Mouse (Mus musculus) midbrain, embryonic 15.5 days (tissue): Measurements from ENCODE around the gene Atp6v1e1. TPM values are rescaled to one million over a fixed set of nuclear protein-coding genes. Genes with fewer than 3 reads are reported as not detected.

ENCODE experiments used
- ATAC-seq: fragments of 200-750 bp; cut with Nextera tagmentation; replicated peaks from 2 replicates; pipeline ENCODE4 v1.8.0; 2017; ENCODE audit warnings: moderate TSS enrichment
- H3K27ac ChIP-seq: fragments of 300-500 bp; sonication (generic); 2 replicates; pipeline ENCODE4 v1.5.1; 2015; ENCODE audit warnings: mild to moderate bottlenecking, inconsistent platforms
- H3K27me3 ChIP-seq: fragments of 300-500 bp; sonication (generic); replicated peaks from 2 replicates; pipeline ENCODE4 v1.6.1; 2015; ENCODE audit warnings: inconsistent platforms
- H3K36me3 ChIP-seq: fragments of 300-500 bp; sonication (generic); replicated peaks from 2 replicates; pipeline ENCODE4 v1.6.1; 2015; ENCODE audit warnings: inconsistent platforms
- H3K4me1 ChIP-seq: fragments of 300-500 bp; sonication (generic); 2 replicates; pipeline ENCODE4 v1.6.1; 2015; ENCODE audit warnings: inconsistent platforms
- H3K4me2 ChIP-seq: fragments of 300-500 bp; sonication (generic); 2 replicates; pipeline ENCODE4 v1.6.1; 2015; ENCODE audit warnings: inconsistent platforms, mild to moderate bottlenecking, moderate library complexity
- H3K4me3 ChIP-seq: fragments of 300-500 bp; sonication (generic); 2 replicates; pipeline ENCODE4 v1.5.1; 2015; ENCODE audit warnings: mild to moderate bottlenecking, inconsistent platforms
- H3K9ac ChIP-seq: fragments of 300-500 bp; sonication (generic); 2 replicates; pipeline ENCODE4 v1.6.1; 2015; ENCODE audit warnings: mild to moderate bottlenecking, inconsistent platforms
- H3K9me3 ChIP-seq: fragments of 300-500 bp; sonication (generic); 2 replicates; pipeline ENCODE4 v1.6.1; 2016; ENCODE audit warnings: inconsistent platforms
- WGBS: fragments of 180-500 bp; shearing (Covaris S2); methylation state at CpG from one replicate; pipeline ENCODE4 v1.1.7; 2015; ENCODE audit warnings: mixed read lengths; 5-methylcytosine and 5-hydroxymethylcytosine counted together
- polyA plus RNA-seq: library from polyadenylated mRNA; unstranded; fragments of >200 nt; fragmentation: Nextera tagmentation; extraction: Ambion mirVana; gene quantifications from 2 replicates; pipeline ENCODE4 v1.2.1, GENCODE M21; 2015

Gene Atp6v1e1
- polyA plus RNA-seq, 1 experiment from 2014 or later: 264 TPM

GRCm38 (mm10) chr6:120806999-120807737 is 15.4 kb downstream of the Atp6v1e1 start:
- H3K27ac ChIP-seq: no peak overlapping the region
- H3K4me1 ChIP-seq: no peaks in the 10 kb centered on the region
- H3K4me3 ChIP-seq: no peak overlapping the region
- peaks cover 67% of the 10 kb centered on the region for H3K36me3 ChIP-seq
- ATAC-seq: no peak
- H3K9ac ChIP-seq: no peak overlapping the region
- no peaks in the 10 kb centered on the region for H3K9me3 ChIP-seq
- WGBS: 89% methylated on average over 5 of the region's 5 CpGs
- no peaks in the 10 kb centered on the region for H3K27me3 ChIP-seq
- H3K4me2 ChIP-seq: no peak overlapping the region

GRCm38 (mm10) chr6:120799581-120800041 is 23.0 kb downstream of the Atp6v1e1 start:
- H3K9me3 ChIP-seq: no peaks in the 10 kb centered on the region
- no peak overlapping the region for H3K4me2 ChIP-seq
- no peak overlapping the region for H3K27ac ChIP-seq
- peaks cover 57% of the 10 kb centered on the region for H3K36me3 ChIP-seq
- no peak for ATAC-seq
- no peaks in the 10 kb centered on the region for H3K4me1 ChIP-seq
- no peak overlapping the region for H3K4me3 ChIP-seq
- WGBS: 92% methylated on average over 4 of the region's 4 CpGs
- no peak overlapping the region for H3K9ac ChIP-seq
- H3K27me3 ChIP-seq: no peaks in the 10 kb centered on the region

GRCm38 (mm10) chr6:120798905-120799304 is 23.7 kb downstream of the Atp6v1e1 start:
- Histone ChIP-seq H3K36me3 (peaks cover 58% of the 10 kb centered on the region), H3K9me3 (no peaks in the 10 kb centered on the region), H3K27me3 (no peaks in the 10 kb centered on the region), H3K27ac (no peak overlapping the region), H3K4me3 (no peak overlapping the region), H3K9ac (no peak overlapping the region), H3K4me2 (no peak overlapping the region), H3K4me1 (no peaks in the 10 kb centered on the region)
- WGBS: 93% methylated on average over 4 of the region's 4 CpGs
- ATAC-seq: no peak

DNA sequence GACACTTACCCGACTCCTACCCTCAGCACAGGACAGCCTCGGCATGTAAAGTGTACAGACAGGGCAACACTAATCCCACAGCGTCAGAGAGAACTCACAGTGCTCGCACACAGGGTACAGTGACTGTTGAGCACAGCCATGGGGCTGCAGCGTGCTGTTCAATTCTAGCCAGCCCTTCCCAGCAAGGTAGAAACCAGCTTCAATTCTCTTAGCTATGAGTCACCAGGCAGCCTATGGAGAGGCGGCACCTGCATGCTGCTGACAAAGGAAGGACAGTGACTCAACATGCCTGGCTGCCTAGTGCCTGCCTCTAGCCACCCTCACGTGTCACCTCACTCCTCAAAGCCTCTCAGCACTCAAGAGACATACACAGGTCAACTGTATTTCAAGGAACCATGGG is 24.6 kb downstream of the Atp6v1e1 start:
- H3K36me3 ChIP-seq: peaks cover 58% of the 10 kb centered on the region

GRCm38 (mm10) chr6:120796111-120796510 is 26.5 kb downstream of the Atp6v1e1 start:
- H3K4me2 ChIP-seq: no peak overlapping the region
- H3K27me3 ChIP-seq: no peaks in the 10 kb centered on the region
- no peaks in the 10 kb centered on the region for H3K4me1 ChIP-seq
- 71% methylated on average over 2 of the region's 2 CpGs for WGBS
- no peak overlapping the region for H3K4me3 ChIP-seq
- H3K36me3 ChIP-seq: peaks cover 47% of the 10 kb centered on the region; the same call in 1 of the 2 replicates
- no peak overlapping the region for H3K27ac ChIP-seq
- ATAC-seq: no peak
- no peaks in the 10 kb centered on the region for H3K9me3 ChIP-seq
- H3K9ac ChIP-seq: no peak overlapping the region

More for the DNA sequence above, 24.6 kb downstream of the Atp6v1e1 start:
- no peak overlapping the region for H3K4me3 ChIP-seq
- no peak overlapping the region for H3K27ac ChIP-seq
- no peak for ATAC-seq
- H3K4me2 ChIP-seq: no peak overlapping the region
- 95% methylated on average over 7 of the region's 7 CpGs for WGBS
- H3K9me3 ChIP-seq: no peaks in the 10 kb centered on the region
- no peaks in the 10 kb centered on the region for H3K27me3 ChIP-seq
- H3K9ac ChIP-seq: no peak overlapping the region
- H3K4me1 ChIP-seq: no peaks in the 10 kb centered on the region

GRCm38 (mm10) chr6:120795422-120796086 is 27.0 kb downstream of the Atp6v1e1 start:
- Histone ChIP-seq H3K9me3 (no peaks in the 10 kb centered on the region), H3K4me1 (no peaks in the 10 kb centered on the region), H3K36me3 (peaks cover 47% of the 10 kb centered on the region; the same call in 1 of the 2 replicates), H3K4me3 (no peak overlapping the region), H3K27me3 (no peaks in the 10 kb centered on the region), H3K9ac (no peak overlapping the region), H3K4me2 (no peak overlapping the region), H3K27ac (no peak overlapping the region)
- 85% methylated on average over 5 of the region's 5 CpGs for WGBS
- ATAC-seq: no peak

GRCm38 (mm10) chr6:120792947-120793346 is 29.6 kb downstream of the Atp6v1e1 start:
- Histone ChIP-seq H3K36me3 (peaks cover 44% of the 10 kb centered on the region; the same call in 1 of the 2 replicates), H3K4me3 (no peak overlapping the region), H3K9ac (no peak overlapping the region), H3K27me3 (no peaks in the 10 kb centered on the region), H3K4me1 (no peaks in the 10 kb centered on the region), H3K27ac (no peak overlapping the region), H3K9me3 (no peaks in the 10 kb centered on the region), H3K4me2 (no peak overlapping the region)
- 83% methylated on average over 8 of the region's 8 CpGs for WGBS
- no peak for ATAC-seq

DNA sequence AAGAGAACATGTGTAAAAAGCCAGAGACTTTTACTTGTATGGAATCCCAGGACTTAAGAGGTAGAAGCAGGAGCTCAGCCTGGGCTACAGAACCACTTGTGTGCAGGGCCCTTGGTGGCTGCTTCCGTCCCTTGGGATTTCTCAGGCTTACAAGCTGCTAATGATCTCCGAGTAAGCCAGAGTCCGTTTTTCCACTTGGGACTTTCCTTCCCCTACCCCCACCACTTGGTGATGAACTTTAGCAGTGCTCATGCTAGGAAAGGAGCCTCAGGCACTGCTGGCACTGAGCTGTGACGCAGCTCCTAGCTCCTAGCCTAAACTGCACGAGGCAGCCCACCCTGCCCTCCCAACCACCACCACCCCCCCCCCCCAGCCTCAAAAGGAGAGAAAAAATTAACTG is 31.9 kb downstream of the Atp6v1e1 start:
- Histone ChIP-seq H3K4me1 (no peaks in the 10 kb centered on the region), H3K4me3 (no peak overlapping the region), H3K4me2 (no peak overlapping the region), H3K36me3 (peaks cover 26% of the 10 kb centered on the region; the same call in 1 of the 2 replicates), H3K9me3 (no peaks in the 10 kb centered on the region), H3K9ac (no peak overlapping the region), H3K27me3 (no peaks in the 10 kb centered on the region), H3K27ac (no peak overlapping the region)
- WGBS: 64% methylated on average over 5 of the region's 5 CpGs
- ATAC-seq: no peak

DNA sequence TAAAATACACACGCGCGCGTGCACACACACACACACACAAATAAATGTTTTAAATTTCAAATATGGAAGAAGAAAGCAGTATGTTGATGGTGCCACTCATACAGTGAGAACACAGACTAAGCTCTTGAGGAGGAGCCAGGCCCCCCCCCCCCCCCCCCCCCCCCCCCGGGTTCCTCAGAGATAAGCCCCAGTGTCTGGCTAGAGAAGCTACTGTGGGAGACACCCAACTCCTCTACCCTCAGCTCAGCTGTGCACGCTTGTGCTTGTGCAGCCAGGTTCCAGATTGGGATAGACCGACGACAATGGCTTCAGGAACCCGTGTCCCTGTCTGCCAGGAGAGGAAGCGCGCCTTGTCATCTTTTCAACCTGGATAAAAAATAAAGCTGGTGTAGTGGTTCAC is 32.4 kb downstream of the Atp6v1e1 start:
- 91% methylated on average over 10 of the region's 11 CpGs for WGBS
- ATAC-seq: no peak
- Histone ChIP-seq H3K27me3 (no peaks in the 10 kb centered on the region), H3K4me1 (no peaks in the 10 kb centered on the region), H3K9me3 (no peaks in the 10 kb centered on the region), H3K4me2 (no peak overlapping the region), H3K27ac (no peak overlapping the region), H3K4me3 (no peak overlapping the region), H3K9ac (no peak overlapping the region), H3K36me3 (peaks cover 21% of the 10 kb centered on the region; the same call in 1 of the 2 replicates)

DNA sequence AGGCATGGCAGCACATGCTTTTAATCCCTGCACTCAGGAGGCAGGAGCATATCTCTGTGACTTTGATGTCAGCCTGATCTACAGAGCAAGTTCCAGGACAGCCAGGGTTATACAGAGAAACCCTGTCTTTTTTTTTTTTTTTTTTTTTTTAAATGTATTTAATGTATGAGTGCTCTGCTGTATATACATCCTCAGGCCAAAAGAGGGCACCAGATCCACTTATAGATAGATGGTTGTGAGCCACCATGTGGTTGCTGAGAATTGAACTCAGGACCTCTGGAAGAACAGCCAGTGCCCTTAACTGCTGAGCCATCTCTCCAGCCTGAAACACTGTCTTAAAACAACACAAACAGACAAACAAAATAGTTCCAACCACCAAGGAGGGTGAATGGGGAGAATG is 33.7 kb downstream of the Atp6v1e1 start:
- H3K9me3 ChIP-seq: no peaks in the 10 kb centered on the region
- H3K27me3 ChIP-seq: no peaks in the 10 kb centered on the region
- no peak overlapping the region for H3K9ac ChIP-seq
- ATAC-seq: no peak
- H3K4me2 ChIP-seq: no peak overlapping the region
- H3K36me3 ChIP-seq: peaks cover 13% of the 10 kb centered on the region; the same call in 1 of the 2 replicates
- no peak overlapping the region for H3K4me3 ChIP-seq
- no peaks in the 10 kb centered on the region; the same call in 1 of the 2 replicates for H3K4me1 ChIP-seq
- H3K27ac ChIP-seq: no peak overlapping the region

GRCm38 (mm10) chr6:120788068-120788607 is 34.5 kb downstream of the Atp6v1e1 start:
- Histone ChIP-seq H3K9me3 (no peaks in the 10 kb centered on the region), H3K4me3 (no peak overlapping the region), H3K9ac (no peak overlapping the region), H3K27ac (no peak overlapping the region), H3K4me1 (no peaks in the 10 kb centered on the region; the same call in 1 of the 2 replicates), H3K36me3 (peaks cover 6% of the 10 kb centered on the region; the same call in 1 of the 2 replicates), H3K4me2 (no peak overlapping the region), H3K27me3 (no peaks in the 10 kb centered on the region)
- 84% methylated on average over 5 of the region's 5 CpGs for WGBS
- ATAC-seq: no peak

DNA sequence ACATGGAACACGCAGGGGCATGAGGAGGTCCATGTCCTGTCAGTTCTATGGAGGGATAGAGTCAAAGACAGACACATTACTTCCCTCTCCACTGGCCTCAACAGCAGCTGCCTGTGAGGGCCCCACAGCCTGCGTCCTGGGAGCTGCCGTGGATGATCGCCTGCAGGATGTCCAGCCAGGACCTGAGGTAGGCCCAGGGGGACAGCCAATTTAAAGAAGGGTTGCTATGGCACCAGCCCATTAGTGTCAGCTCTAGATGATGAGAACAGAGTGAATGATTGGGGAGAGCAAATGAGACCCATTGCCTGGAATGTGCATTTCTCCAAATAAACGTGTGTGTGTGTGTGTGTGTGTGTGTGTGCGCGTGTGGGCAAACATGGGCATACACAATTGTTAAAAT is 38.2 kb downstream of the Atp6v1e1 start:
- no peaks in the 10 kb centered on the region; the same call in 1 of the 2 replicates for H3K4me1 ChIP-seq
- ATAC-seq: no peak
- no peaks in the 10 kb centered on the region for H3K27me3 ChIP-seq
- no peaks in the 10 kb centered on the region for H3K36me3 ChIP-seq
- 47% methylated on average over 7 of the region's 7 CpGs for WGBS
- H3K9me3 ChIP-seq: no peaks in the 10 kb centered on the region
- H3K9ac ChIP-seq: no peak overlapping the region
- H3K27ac ChIP-seq: no peak overlapping the region
- no peak overlapping the region for H3K4me2 ChIP-seq
- H3K4me3 ChIP-seq: no peak overlapping the region
